Mouse (Mus musculus) left cerebral cortex, adult 8-10 months (tissue): ENCODE results near the gene Lcn12. TPM values are rescaled to one million over a fixed set of nuclear protein-coding genes. Genes with fewer than 3 reads are reported as not detected.
A peak's percentile ranks its signal among the peaks of the same experiment; 100 is the strongest.

ENCODE experiments used
- DNase-seq, 2 experiments: peaks; one replicate each; pipeline ENCODE4 v3.0.0; 2022; ENCODE audit warnings: low spot score in 2 of 2
- total RNA-seq, 4 experiments: library from RNA; stranded (reverse); gene quantifications; 2 replicates each; pipeline ENCODE4 v1.2.4; 2022

The Lcn12 gene
- not detected for total RNA-seq

DNA sequence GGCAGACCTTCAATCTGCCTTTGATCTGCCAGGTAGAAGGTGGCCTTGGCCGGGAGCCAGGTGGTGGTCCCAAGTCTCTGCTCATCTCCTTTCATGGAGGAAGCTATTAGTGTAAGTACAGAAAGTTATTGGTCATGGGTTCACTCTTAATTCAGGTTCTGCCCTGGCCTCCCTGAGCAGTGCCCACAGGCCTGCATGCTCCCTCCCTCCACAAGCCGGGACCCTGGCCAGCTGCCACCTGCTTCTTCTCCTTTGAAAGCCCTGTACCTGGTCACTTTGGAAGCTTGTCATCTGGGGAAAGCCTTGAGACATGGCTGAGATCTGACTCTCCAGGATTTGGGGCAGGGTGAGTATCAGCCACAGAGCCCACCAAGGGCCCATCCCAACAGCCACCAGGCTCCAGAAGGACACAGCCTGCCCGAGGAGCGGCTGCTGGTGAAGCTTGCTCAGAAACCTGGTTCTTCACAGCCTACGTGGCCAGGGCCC lies at the start of gene Lcn12:
Gene Lcn12, minus strand, starts transcription at position 436 of the 486 bp plus-strand sequence.
- no peak for DNase-seq

DNA sequence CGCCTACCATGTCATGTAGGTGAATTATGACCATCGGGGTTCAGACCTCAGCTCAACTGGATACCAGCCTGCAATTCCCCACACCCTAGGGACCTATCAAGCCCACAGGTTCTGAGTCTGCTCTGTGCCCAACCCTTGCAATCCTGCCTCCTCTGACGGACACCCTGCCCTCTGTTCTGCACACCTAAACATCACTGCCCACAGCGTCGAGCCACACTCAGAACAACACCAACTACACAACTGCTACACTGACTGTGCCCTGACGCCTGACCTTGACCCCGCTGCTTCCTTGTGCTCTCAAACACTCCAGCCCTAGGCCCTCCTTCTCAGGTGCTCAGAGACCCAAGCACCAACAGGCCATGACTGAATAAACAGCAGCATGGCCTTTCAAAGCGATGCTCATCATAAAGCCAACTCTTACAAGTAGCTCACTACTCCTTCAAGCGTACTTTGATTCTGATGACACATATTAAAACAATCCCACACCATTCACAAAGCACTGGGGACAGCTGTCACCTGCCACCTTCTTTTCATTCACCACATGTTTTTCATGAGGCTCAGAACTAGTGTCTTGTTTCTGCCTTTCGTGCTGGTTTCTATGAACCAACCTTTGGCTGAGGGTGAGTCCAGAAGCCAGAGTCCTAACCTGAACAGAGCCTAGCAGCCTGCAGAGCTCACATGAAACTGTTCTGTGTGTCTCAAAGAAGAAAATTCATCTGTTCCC lies 48.1 kb upstream of the Lcn12 start:
- no peak for DNase-seq

DNA sequence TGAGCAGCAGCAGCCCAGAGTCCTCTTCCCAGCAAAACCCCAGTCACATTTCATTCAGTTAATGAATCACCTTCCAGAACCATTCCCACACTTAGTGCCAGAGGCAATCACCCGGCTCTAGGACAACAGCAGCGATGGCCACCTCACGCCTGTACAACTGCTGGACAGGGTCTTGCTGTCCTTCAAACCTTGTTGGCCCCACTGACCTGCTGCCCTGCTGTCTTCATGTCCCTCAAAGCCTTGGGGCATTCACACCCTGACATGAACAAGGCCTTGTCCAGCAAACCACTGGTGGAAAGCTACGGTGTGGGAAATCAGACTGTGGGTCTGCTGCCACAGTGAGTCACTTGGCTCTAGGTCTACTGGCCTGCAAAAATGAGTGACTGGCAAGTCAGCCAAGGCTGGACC lies 46.8 kb upstream of the Lcn12 start:
- no peak for DNase-seq

DNA sequence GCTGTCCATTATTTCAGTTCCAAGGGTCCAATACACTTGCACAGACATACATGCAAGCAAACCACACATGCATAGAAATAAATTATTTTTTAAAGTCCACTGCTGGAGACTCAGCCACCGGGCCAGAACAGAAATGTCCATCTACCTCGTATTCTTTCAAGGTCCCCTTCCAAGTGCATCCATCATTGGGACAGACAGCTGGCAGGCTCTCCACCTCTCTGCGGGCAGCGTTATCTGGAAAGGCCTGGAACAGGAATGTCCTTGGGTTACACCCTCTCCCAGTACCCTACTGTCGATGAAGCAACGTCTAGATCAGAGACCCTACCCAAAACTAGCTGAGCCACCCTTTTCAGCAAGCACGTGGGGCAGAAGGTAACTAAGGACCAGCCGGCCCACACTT lies 42.8 kb upstream of the Lcn12 start:
- DNase-seq = no peak

DNA sequence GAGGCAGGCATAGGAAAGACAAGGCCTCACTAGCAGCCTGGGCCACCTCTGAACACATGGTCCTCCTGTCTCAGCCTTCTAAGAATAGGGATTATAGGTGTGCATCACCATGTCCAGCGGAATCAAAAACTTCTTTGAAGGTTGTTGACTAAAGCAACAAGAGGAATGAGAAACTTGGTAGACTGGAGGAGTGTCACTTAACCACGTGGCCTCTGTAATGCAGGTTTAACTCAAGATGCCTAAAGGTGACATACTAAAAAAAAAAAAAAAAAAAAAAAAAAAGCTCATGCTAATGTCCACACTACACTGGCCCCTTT lies 41.1 kb upstream of the Lcn12 start:
- DNase-seq = no peak

DNA sequence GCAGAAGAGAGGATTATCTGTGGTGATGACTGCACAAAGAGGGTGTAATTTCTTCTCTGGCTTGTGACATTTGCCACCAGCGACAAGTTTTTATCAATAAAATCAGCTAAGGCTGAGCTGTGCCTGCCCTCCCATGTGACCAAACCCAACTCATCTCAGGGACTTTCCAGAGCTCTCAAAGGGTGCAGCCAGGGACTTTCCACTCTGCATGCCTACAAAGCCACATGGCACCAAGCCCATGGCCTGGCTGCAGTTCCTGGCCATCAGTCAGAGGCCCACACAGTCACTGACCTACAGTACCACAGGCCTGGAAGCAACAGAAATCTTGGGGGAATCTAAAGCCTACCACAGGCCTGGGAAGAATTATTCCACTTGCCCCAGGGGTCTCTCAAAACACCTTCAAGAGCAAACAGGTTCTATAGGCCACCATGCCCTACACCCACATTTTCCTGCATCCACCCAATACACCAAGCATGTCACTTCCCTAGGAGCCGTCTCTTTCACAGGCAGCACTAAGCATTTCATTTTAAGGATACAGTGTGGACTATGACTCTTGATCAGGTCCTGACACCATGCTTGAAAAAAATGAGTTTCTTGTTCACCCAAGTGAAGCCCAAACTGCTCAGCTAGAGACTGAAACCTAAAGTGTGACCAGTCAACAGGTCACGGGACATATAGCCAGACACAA lies 40.6 kb upstream of the Lcn12 start:
- DNase-seq = no peak

DNA sequence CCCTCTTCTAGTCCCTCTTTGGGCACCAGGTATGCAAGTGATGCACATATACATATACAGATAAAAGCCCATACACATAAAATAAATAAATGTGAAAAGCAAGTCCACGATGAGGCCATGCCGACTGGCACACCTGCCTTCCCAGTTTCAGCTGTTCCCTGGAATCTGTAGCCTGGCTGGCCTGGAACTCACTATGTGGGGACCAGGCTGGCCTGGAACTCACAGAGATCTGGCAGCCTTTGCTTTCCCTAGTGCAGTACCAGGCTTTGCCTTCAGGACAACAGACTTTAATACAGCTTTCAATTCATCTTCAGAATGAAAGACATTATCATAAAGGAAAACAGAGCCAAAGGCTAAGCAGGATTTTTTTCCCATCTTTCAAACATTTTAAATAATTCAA lies 40.0 kb upstream of the Lcn12 start:
- no peak for DNase-seq

DNA sequence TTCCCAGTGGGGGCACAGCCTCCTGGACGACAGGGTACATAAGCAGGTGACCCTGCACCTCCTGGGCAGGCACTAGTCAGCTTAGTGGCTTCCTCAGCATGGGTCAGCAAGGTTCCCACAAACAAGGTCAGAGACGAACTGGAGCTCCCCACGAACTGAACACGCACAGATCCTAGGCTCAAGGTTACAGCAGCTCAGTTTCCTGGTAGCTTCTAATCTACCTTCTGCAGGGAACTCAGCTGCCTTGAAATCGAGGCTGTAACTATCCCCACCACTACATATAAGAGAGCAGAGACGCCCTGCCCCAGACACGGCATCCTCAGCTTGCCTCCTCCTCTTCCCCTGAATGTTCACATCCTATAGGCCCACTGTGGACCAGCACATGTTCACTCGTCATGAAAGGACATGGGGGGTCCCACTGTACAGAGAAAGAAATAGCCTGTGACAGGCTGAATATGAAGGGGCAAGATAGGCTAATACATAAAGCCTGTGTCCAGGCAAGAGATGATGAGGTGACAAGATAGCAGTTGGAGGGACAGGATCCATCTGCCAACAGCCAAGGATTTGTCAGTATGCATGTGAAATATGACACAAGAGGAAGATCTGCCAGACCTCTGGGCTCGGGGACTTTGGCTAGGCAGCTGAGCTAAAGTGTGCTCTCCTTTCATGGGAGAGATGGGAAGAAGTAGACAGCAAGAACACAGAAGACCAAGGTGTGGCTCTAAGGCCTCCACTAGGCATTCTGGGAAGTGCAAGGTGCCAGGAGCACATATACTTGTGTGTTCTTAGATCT lies 33.0 kb upstream of the Lcn12 start:
- DNase-seq = no peak

DNA sequence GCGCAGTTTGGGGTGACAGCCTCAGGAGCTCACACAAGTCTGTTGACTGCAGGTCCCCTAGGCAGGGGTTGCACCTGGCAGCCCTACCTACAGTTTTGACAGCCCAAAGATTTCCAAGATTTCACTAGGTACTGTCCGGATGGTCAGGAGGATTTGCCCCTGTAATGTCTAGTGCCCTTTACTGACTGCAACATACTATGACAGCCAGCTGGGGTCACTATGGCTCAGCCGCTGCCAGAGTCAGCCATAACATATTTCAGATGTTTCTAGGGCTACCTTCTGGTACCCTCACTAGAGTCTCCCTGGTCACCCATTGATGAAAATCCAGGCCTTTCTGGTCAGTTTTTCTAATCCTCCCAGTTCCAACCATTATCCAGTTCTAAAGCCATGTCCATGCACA lies 16.2 kb upstream of the Lcn12 start:
- DNase-seq = no peak

DNA sequence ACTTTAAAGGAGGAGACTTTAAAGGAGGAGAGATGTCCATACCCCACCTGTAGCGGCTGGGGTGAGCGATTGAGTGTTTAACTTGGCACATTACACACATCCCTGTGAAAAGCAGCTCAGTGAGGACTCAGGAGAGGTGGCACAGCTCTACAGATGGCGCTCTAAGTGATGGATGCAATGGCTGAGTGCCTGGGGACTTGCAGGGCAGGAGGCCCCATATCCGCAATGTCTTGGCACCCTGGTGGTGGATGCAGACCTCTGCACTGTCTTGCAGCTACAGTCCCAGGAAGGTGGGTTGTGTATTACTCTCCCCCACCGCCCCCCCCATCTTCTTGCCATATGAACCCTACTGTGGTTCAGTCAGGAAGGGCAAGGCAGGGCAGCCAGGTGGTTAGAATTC lies 13.3 kb upstream of the Lcn12 start:
- DNase-seq = no peak

DNA sequence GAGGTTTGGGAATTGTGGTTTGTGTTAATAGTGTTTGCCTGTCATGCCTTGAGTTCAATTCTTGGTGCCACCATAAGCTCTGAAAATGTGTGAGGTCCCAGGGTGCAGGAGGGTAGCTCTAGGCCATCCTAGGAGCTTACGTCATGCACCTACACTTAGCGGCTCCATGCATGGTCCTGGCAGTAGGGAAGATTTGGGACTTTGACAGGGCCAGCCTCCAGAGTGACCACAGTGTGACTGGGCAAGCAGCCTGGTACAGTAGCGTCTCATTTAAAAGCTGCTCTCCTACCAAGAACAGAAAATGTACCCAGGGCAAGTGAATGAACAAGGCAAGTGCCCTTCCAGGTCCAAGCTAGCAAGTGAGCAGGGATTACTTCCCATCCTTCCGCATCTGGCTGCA lies 12.1 kb upstream of the Lcn12 start:
- DNase-seq = no peak

DNA sequence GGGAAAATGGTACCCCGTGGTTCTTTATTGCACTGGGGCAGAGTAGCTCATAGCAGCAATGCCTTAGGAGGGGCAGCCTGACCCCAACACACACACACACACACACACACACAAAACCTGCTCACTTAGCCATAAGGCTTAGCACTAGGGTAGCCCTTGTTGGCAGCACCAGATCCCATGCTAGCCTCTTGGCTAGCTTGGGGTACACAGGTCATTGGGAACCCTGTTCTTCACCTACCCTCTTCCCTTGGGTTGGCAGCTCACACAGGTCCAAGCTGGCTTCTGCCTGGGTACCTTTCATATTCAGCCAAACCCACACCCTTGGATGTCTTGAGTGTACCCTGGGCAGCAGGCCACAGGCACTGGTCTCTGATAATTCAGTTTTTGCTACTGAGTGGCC lies 11.3 kb upstream of the Lcn12 start:
- DNase-seq = no peak

DNA sequence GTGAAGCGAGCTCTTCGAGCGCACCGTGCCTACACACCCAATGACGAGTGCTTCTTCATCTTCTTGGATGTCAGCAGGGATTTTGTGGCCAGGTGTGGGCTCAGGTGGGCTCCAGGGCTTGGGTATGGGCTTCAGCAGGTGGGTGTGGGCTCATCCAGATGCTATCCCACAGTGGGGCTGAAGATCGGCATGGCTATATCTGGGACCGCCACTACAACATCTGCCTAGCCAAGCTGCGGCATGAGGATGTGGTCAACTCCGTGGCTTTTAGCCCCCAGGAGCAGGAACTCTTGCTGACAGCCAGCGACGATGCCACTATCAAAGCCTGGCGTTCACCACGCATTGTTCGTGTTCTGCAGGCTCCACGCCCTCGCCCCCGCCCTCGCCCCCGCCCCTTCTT lies 10.8 kb upstream of the Lcn12 start:
- no peak for DNase-seq

DNA sequence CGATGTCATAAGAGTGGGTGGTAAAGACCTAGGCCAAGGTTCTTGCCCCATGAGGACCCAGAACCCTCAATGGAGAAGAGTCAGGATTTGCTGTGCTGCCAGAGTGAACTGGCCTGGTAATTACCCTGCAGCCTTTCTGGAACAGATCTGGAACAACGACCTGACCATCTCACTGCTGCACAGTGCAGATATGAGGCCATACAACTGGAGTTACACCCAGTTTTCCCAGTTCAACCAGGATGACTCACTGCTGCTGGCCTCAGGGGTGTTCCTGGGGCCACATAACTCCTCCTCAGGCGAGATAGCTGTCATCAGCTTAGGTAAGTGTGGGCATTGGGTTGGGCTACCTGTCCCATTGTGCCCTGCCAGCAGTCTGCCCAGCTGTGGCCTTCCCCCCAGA lies 9.0 kb upstream of the Lcn12 start:
- DNase-seq = no peak

DNA sequence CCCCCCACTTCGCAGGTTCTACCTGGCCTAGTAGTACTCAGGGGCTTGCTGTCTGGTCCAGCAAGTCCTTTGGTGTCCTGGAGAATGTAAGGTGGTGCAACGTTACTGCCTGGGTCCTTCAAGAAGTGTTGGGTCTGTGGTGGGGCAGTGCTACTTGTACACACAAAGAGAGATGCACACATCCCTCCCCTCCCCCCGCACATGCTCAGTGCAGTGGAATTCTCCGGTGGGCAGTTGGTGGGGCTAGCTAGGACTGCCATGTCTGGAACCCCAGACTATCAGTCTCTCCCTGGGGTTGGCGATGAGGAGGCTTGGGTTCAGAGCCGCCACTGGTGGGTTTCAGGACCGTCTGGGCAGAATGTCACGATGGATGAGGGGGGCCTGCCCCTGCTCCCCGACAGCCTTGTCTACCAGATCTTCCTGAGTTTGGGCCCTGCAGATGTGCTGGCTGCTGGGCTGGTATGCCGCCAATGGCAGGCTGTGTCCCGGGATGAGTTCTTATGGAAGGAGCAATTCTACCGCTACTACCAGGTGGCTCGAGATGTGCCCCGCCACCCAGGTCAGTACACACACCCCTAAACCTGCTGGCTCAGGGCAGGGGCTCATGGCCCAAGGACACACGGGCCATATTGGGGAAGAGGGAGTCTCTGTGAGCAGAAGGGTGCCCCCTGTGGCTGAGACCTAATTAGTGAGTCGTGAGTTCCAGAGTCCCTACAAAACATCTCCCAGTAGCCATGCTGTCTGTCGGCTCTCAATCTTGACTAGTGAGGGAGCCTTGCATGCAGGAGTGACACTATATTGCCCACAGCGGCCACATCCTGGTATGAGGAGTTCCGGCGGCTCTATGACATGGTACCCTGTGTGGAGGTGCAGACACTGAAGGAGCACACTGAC lies 8.1 kb upstream of the Lcn12 start, which contains the start of gene C8g:
Gene C8g, minus strand, starts transcription at position 127 of the 894 bp plus-strand sequence.
- no peak for DNase-seq

DNA sequence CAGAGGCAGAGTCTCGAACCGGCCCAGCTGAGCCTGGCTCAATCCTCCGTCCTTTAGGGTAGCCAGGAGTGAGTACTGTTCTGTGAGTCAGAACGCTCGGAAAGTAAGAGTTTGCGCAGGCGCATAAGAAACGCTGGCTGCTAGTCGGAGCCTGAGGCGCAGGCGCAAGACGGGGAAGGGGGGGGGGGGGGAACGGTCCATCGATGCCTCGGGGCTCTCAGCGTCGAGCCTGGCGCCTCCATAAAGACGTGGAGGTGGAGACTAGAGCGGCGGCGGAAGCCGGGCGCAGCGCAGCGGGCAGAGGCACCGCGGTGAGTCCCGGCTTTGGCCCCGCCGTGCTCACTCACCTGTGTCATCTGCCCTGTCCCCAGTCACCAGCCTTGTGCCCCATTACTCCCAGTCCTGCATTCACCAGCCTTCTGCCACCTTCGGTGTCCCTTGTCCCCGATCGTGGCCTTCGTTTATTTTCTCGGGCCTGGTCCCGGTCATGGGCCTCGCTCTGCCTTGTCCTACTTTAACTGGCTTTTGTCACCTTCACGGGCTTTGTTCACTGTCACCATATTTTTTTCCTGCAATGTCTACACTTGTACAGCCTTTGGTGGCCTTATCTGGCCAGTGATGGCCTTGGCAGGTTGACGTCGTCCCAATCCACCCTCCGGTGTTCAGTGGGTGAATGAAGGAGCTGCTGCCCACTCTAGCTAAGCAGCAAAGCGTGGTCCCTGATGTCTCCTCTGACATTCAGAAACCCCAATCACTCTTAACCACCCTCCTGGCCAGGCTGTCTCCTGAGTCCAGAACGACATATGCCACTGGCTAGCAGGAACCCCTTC lies 7.1 kb upstream of the Lcn12 start, which contains the start of gene Fbxw5:
Gene Fbxw5, plus strand, starts transcription at position 175 of the 830 bp plus-strand sequence.
- DNase-seq = peak; percentile 59 to 76

DNA sequence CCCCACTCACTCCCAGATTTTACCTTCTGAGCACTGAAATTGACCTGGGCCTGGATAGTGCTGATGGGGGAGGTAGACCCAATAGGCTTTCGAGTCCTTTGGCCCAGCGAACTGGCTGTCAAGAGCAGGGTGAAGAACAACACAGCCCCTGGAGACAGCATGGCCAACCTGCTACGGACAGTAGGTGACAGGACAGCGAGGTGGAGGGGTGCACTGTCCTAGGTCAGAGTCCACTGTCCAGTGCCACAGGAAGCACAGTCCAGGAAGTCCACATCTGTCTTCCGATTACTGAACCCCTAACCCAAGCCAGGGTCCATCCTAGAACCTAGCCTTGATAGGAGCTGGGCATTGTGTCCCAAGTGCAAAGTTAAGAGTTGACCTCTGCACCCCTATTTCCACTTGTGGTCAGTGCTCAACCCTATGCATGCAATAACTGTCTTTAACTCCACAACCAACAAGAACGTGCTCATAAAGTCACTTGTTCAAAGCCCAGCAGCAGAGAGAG lies 6.4 kb upstream of the Lcn12 start:
- no peak for DNase-seq

DNA sequence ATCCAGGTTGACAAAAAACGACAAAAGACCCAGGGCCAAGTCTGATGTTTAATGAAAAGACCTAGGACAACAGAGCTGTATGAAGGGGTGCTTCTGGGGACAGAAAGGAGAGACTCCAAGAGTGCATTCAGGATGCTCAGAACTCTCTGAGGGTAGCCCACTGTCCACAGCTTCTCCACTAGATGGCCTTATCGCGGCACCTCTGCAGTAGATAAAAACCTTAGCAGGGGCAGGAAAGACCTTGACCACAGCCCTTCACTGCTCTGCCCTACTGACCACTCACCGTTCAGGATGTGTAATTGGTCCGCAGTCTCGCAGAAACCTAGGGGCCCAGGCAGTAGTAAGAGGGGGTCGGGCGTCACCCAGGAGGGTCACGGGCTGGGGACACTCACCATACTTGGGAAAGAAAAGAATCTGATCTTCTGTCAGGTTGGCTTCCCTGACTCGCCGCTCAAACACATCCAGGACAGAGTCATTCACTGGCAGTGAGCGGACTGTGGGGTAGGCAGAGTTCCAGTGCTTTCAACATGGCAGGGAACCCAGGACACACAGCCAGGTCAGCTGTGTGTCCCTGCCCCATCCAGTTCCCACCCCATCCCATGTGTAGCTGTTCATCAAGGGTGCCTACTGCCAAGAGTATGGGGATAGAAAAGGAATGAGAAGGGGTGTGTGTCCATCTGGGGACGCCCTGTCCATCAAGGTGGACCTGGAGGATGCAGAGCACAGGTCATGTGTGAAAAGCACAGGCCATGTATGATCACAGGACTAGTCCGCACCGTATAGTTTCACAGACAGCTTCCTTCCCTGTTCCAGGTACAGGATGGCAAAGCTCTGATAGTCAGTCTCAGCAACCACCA lies 5.1 kb upstream of the Lcn12 start:
- DNase-seq = no peak
